Mouse (Mus musculus) E14TG2a.4 (cell line): ENCODE measurements around the gene Fbxl17.
A peak's percentile ranks its signal among the peaks of the same experiment; 100 is the strongest.

Source experiments
- H3K27me3 ChIP-seq: 2 replicates; pipeline ENCODE4 v1.6.1; 2014; ENCODE audit warnings: low read length, control low read depth; ENCODE audit not compliant: insufficient read depth
- H3K36me3 ChIP-seq: 2 replicates; pipeline ENCODE4 v1.6.1; 2014; ENCODE audit warnings: low read length, control low read depth; ENCODE audit not compliant: insufficient read depth
- H3K4me1 ChIP-seq: replicated peaks from 2 replicates; pipeline ENCODE4 v1.6.1; 2014; ENCODE audit warnings: low read depth, low read length, control low read depth
- H3K4me3 ChIP-seq: replicated peaks from 2 replicates; pipeline ENCODE4 v1.5.1; 2014; ENCODE audit warnings: mild to moderate bottlenecking, low read length
- H3K9me3 ChIP-seq: 2 replicates; pipeline ENCODE4 v1.6.1; 2014; ENCODE audit warnings: low read length, control low read depth
- CTCF ChIP-seq: conservative IDR thresholded peaks from 2 replicates; pipeline ENCODE4 v1.5.1; 2014; ENCODE audit warnings: low read length
- NANOG ChIP-seq: IDR thresholded peaks from 2 replicates; pipeline ENCODE4 v1.6.1; 2014; ENCODE audit warnings: borderline replicate concordance, low read length, mixed read lengths
- POU5F1 ChIP-seq: IDR thresholded peaks from 2 replicates; pipeline ENCODE4 v1.6.1; 2014; ENCODE audit warnings: low read length, borderline replicate concordance

The Fbxl17 gene

GRCm38 (mm10) chr17:63343076-63343475 is 156.7 kb downstream of the Fbxl17 start:
- Histone ChIP-seq H3K36me3 (peaks cover 12% of the 10 kb centered on the region; the same call in 1 of the 2 replicates), H3K27me3 (no peaks in the 10 kb centered on the region), H3K4me3 (no peak overlapping the region)

DNA sequence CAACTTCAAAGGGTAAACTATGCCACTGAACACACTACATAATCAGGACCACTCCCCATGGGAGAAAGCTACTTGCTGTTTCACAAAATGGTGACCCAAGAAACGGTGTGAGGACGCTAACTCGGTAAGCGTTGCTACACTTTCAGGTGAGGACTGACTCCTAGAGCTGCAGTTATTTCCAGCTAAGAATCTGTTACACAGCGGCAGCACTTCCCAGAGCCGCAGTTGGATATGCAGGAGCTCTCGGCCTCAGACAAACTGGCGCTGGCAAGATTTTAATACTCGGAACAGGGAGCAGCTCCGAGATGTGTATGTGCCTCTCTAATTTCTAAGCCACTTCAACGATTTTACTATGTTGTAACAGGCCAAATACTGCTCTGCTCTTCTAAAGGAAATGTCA is 157.4 kb downstream of the Fbxl17 start:
- Histone ChIP-seq H3K4me3 (no peak overlapping the region), H3K36me3 (peaks cover 8% of the 10 kb centered on the region; the same call in 1 of the 2 replicates), H3K27me3 (no peaks in the 10 kb centered on the region), H3K9me3 (peaks cover 6% of the 10 kb centered on the region; the same call in 1 of the 2 replicates), H3K4me1 (0 out of 2 replicates have a peak, but pooled peaks cover 3% of the 10 kb centered on the region)
- TF ChIP-seq CTCF (no peak), POU5F1 (no peak), NANOG (no peak)

More at GRCm38 (mm10) chr17:63343076-63343475, 156.7 kb downstream of the Fbxl17 start:
- TF ChIP-seq NANOG (no peak), POU5F1 (no peak), CTCF (no peak)
- Histone ChIP-seq H3K9me3 (peaks cover 6% of the 10 kb centered on the region; the same call in 1 of the 2 replicates), H3K4me1 (0 out of 2 replicates have a peak, but pooled peaks cover 3% of the 10 kb centered on the region)

DNA sequence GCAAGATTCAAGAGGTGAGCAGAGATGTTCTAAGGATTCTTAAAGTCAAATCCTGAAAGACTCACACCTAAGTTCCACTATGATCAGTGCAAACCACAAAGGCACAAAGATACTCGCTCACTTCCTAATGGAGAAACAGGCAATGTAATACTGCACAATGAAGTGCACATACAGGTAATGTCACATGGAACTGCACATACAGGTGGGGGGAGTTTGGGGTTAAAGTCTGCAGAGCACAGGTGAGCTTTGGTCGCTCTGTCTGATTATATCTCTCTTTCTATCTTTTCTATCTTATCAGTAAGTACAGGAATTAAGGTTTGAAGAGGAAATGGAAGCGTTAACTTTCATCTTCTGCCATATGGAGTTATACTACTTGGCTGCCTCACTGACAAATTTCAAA is 158.6 kb downstream of the Fbxl17 start:
- TF ChIP-seq POU5F1: no peak
- TF ChIP-seq NANOG: no peak
- TF ChIP-seq CTCF: no peak
- no peaks in the 10 kb centered on the region for H3K9me3 ChIP-seq
- H3K4me1 ChIP-seq: 0 out of 2 replicates have a peak, but pooled peaks cover 3% of the 10 kb centered on the region
- H3K4me3 ChIP-seq: no peak overlapping the region
- no peaks in the 10 kb centered on the region for H3K36me3 ChIP-seq
- H3K27me3 ChIP-seq: no peaks in the 10 kb centered on the region

DNA sequence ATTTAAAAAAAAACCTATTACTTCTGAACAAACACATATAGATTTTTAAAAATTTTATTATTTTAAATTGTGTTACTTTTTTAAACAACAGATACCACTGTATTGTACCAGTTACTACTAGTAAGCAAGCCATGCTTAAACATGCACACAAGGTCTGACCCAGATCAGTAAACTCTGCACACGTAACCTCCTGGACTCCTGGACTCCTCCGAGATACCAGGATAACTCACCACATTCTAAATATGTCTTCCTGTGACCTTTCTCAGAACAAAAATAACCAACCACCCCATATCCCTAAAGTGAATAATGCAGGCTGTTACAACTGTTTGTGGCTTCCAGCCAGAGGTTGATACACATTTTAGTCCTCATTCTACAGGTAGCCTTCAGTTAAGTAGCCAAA is 170.9 kb downstream of the Fbxl17 start:
- TF ChIP-seq NANOG (no peak), CTCF (no peak), POU5F1 (no peak)

GRCm38 (mm10) chr17:63326227-63326626 is 173.6 kb downstream of the Fbxl17 start:
- Histone ChIP-seq H3K4me1 (peaks cover 9% of the 10 kb centered on the region), H3K27me3 (no peaks in the 10 kb centered on the region), H3K9me3 (no peaks in the 10 kb centered on the region; the same call in 1 of the 2 replicates), H3K4me3 (no peak overlapping the region), H3K36me3 (no peaks in the 10 kb centered on the region)
- TF ChIP-seq NANOG (no peak), CTCF (no peak), POU5F1 (no peak)

More for the DNA sequence above, 170.9 kb downstream of the Fbxl17 start:
- no peaks in the 10 kb centered on the region; the same call in 1 of the 2 replicates for H3K9me3 ChIP-seq
- H3K4me3 ChIP-seq: no peak overlapping the region
- no peaks in the 10 kb centered on the region for H3K36me3 ChIP-seq
- H3K27me3 ChIP-seq: no peaks in the 10 kb centered on the region
- no peaks in the 10 kb centered on the region for H3K4me1 ChIP-seq

DNA sequence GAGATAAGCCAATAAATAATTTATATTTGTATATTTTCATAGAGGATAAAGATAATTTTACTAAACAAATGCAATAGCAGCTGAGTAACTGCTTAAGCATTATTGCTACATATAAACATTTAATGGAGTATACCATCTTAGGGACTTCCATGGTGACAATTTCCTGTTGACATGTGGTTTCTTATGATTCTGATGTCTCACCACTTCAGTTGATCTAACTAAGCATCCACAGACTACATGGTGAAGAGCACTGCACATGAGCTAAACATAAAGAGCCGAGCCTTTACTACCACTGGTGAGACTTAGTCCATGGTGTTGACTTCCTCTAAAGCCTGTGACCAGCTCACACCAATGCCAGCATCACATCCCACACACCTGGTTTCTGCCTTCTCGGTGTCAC is 175.1 kb downstream of the Fbxl17 start:
- Histone ChIP-seq H3K4me3 (no peak overlapping the region), H3K9me3 (no peaks in the 10 kb centered on the region; the same call in 1 of the 2 replicates), H3K36me3 (no peaks in the 10 kb centered on the region), H3K27me3 (no peaks in the 10 kb centered on the region), H3K4me1 (peaks cover 19% of the 10 kb centered on the region)
- TF ChIP-seq POU5F1: no peak
- TF ChIP-seq NANOG: no peak
- no peak for TF ChIP-seq CTCF

- Histone ChIP-seq H3K4me1 (peaks cover 19% of the 10 kb centered on the region), H3K4me3 (no peak overlapping the region), H3K36me3 (no peaks in the 10 kb centered on the region), H3K9me3 (no peaks in the 10 kb centered on the region; the same call in 1 of the 2 replicates), H3K27me3 (no peaks in the 10 kb centered on the region)
- peak; percentile 99 for TF ChIP-seq CTCF
- TF ChIP-seq POU5F1: no peak
- no peak for TF ChIP-seq NANOG
These were observed 175.8 kb downstream of the Fbxl17 start for GRCm38 (mm10) chr17:63324039-63324438.

- no peaks in the 10 kb centered on the region; the same call in 1 of the 2 replicates for H3K9me3 ChIP-seq
- TF ChIP-seq POU5F1 (no peak), CTCF (no peak), NANOG (no peak)
- no peaks in the 10 kb centered on the region for H3K36me3 ChIP-seq
- H3K27me3 ChIP-seq: no peaks in the 10 kb centered on the region
- no peak overlapping the region for H3K4me3 ChIP-seq
- H3K4me1 ChIP-seq: peaks cover 19% of the 10 kb centered on the region
These were observed 177.0 kb downstream of the Fbxl17 start for GRCm38 (mm10) chr17:63322846-63323245.

DNA sequence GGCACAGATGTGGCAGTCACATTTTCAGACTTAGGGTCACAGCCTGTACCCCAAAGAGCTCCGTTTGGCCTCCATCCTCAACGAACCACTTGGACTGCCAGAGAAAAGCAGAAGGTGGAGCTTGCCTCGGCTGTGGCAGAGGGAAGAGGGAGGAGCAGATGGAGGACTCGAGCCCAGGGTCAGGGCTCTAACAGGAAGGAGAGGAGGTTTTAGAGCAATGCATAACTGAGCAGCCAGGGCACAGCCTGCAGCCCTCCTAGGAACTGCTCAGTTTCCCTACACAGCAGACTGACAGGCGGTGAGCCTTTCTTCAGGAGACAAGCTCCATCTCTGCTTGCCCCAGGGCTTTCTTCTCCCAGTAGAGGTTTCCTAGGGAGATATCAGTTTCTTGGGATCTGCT is 178.5 kb downstream of the Fbxl17 start:
- H3K27me3 ChIP-seq: no peaks in the 10 kb centered on the region
- TF ChIP-seq POU5F1: no peak
- TF ChIP-seq NANOG: no peak
- TF ChIP-seq CTCF: no peak
- no peaks in the 10 kb centered on the region for H3K36me3 ChIP-seq
- 0 out of 2 replicates have a peak overlapping the region, but pooled peaks have one; percentile 5 for H3K4me3 ChIP-seq
- no peaks in the 10 kb centered on the region for H3K9me3 ChIP-seq
- H3K4me1 ChIP-seq: peaks cover 19% of the 10 kb centered on the region
